Mouse (Mus musculus): ENCODE results near the gene Rbm38. TPM values are rescaled to one million over a fixed set of nuclear protein-coding genes. Genes with fewer than 3 reads are reported as not detected.

Rbm38 gene
- total and polyA plus RNA-seq, 3 experiments, result 14.4 to 85.4 (median 19.4) TPM

DNA sequence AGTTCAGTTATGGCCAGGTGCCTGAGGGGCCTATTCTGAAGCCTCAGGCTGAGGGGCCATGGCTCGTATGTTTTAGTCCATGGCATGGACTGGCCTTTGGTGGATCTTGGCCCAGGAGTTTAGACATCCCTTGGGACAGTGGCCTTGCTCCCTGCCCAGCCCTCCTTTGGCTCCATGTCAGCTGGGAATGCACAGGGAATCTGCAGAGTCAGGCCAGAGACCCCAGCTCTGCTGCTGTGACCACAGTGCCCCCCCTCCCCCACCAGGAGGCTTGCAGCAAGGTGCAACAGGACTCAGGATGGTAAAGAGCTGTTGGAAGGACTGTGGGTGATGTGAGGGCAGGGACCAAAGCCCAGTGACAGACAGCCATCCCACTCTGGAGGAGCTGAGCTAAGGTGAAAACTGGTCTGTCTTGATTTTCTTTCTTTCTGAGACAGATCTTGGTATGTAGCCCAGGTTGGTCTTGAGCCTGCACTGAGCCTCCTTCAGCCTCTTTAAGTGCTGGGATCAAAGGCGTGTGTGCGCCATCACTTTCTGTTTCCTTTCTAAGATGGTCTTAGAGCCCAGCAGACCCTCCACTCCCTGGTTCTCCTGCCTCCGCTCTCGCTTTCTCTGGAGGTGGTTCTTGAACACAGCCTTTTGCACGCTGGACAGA is 7.0 kb downstream of the Rbm38 start:
- in situ Hi-C loops (cut with MboI; ENCODE audit: low pct_ligation_motif_present, low pct_unique_long_range_greater_than_20kb, low sequenced_read_pairs), result no loop called here
- Histone ChIP-seq H3K27me3 (replicated peaks) (no peaks in the 10 kb centered on the region), H3K9me3 (replicated peaks; ENCODE audit: low read length) (no peaks in the 10 kb centered on the region), H3K79me2 (replicated peaks; ENCODE audit: control insufficient read depth, extremely low read depth, insufficient read depth, poor library complexity, severe bottlenecking) (peaks cover 24% of the 10 kb centered on the region), H3K4me1 (ENCODE audit: control insufficient read depth in 1 of 2, insufficient read depth in 2 of 2) (peaks cover 48 to 70% of the 10 kb centered on the region in 2 experiments), H3K9ac (ENCODE audit: insufficient read depth, low read depth) (no peak overlapping the region), H3K4me2 (ENCODE audit: insufficient read depth, low read depth, poor library complexity, severe bottlenecking) (no peak overlapping the region), H3K27ac (ENCODE audit: insufficient read depth, low read depth) (peak overlapping the region; percentile 35; the same call in 1 of the 2 replicates), H3K36me3 (replicated peaks in 1 of 2; ENCODE audit: control insufficient read depth in 1 of 2, insufficient read depth in 1 of 2, low read length in 1 of 2) (peaks cover 60 to 92% of the 10 kb centered on the region in 2 experiments), H3K4me3 (replicated peaks in 1 of 3; ENCODE audit: low read depth in 2 of 3, low read length in 2 of 3, poor library complexity in 1 of 3) (peak overlapping the region in 1 of 3 experiments; percentile 9)
- TF ChIP-seq MEF2A (IDR thresholded peaks at IDR 0.05; ENCODE audit: borderline replicate concordance, low read depth, low read length) (no peak), CTCF (conservative IDR thresholded peaks at IDR 0.05 in 1 of 2, IDR thresholded peaks at IDR 0.05 in 1 of 2; ENCODE audit: low read depth in 2 of 2, low read length in 2 of 2) (no peak), JUN (IDR thresholded peaks at IDR 0.05; ENCODE audit: insufficient read depth, low read depth, low read length) (no peak), TCF12 (IDR thresholded peaks at IDR 0.05; ENCODE audit: low read depth, low read length) (no peak), UBTF (IDR thresholded peaks at IDR 0.05; ENCODE audit: low read depth, low read length) (no peak), NELFE (IDR thresholded peaks at IDR 0.05; ENCODE audit: low read depth, low read length) (no peak), CHD2 (IDR thresholded peaks at IDR 0.05; ENCODE audit: low read length) (no peak), RAD21 (IDR thresholded peaks at IDR 0.05; ENCODE audit: low read depth, low read length) (no peak), GABPA (IDR thresholded peaks at IDR 0.05; ENCODE audit: insufficient replicate concordance, low read depth, low read length) (no peak), PAX5 (IDR thresholded peaks at IDR 0.05; ENCODE audit: low read length) (no peak), CHD1 (IDR thresholded peaks at IDR 0.05; ENCODE audit: low read depth, low read length) (no peak), KAT2A (IDR thresholded peaks at IDR 0.05; ENCODE audit: insufficient replicate concordance, low read length) (no peak), ELF1 (IDR thresholded peaks at IDR 0.05; ENCODE audit: low read depth, low read length) (no peak), MAFK (IDR thresholded peaks at IDR 0.05; ENCODE audit: insufficient replicate concordance, low read length) (no peak), USF2 (conservative IDR thresholded peaks at IDR 0.05; ENCODE audit: low read depth, low read length) (no peak)
- dilution Hi-C loops (cut with MboI; ENCODE audit: extremely low pct_ligation_motif_present, extremely low pct_unique_long_range_greater_than_20kb, low sequenced_read_pairs), result no loop called here
- no peak for DNase-seq (ENCODE audit: extremely low read depth)

DNA sequence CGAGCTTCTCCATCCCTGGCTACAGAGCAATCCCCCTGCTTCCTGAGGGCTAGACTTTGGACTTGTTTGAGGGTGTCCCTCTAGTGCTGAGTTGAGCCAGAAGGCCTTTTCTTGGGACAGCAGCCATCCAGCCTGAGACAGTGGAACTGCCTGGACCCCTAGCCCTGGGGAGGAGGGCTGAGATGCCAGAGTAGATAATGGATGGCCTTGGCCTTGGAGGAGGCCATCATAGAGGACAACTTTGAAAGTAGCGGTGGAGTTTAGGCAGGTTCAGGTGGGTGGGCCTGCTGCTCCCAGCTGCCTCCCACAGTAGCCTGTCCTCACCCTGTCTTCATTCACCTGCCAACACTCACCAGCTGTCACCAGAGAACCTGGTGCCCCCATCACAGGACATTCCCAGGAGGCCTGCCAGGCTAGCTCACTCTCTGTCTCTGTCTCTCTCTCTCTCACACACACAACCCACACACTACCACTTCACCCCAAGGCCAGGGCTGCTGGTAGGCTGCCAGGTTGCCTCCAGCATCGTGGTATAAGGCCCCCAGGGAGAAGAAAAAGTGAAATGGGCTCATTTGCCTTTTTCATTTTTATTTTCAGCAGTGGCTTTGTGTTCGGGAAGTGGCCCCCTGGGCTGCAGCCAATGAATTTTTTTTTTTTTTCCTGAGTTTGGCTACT is 7.7 kb downstream of the Rbm38 start:
- Histone ChIP-seq H3K9ac (ENCODE audit: insufficient read depth, low read depth) (no peak overlapping the region), H3K36me3 (replicated peaks in 1 of 2; ENCODE audit: control insufficient read depth in 1 of 2, insufficient read depth in 1 of 2, low read length in 1 of 2) (peaks cover 67 to 99% of the 10 kb centered on the region in 2 experiments), H3K4me2 (ENCODE audit: insufficient read depth, low read depth, poor library complexity, severe bottlenecking) (peak overlapping the region; percentile 10; the same call in 1 of the 2 replicates), H3K27me3 (replicated peaks) (no peaks in the 10 kb centered on the region), H3K4me3 (replicated peaks in 1 of 3; ENCODE audit: low read depth in 2 of 3, low read length in 2 of 3, poor library complexity in 1 of 3) (peak overlapping the region in 1 of 3 experiments; percentile 5), H3K79me2 (replicated peaks; ENCODE audit: control insufficient read depth, extremely low read depth, insufficient read depth, poor library complexity, severe bottlenecking) (peaks cover 17% of the 10 kb centered on the region), H3K4me1 (ENCODE audit: control insufficient read depth in 1 of 2, insufficient read depth in 2 of 2) (peaks cover 48 to 77% of the 10 kb centered on the region in 2 experiments), H3K27ac (ENCODE audit: insufficient read depth, low read depth) (peak overlapping the region; percentile 35; the same call in 1 of the 2 replicates), H3K9me3 (replicated peaks; ENCODE audit: low read length) (no peaks in the 10 kb centered on the region)
- DNase-seq (ENCODE audit: extremely low read depth), result peak; percentile 74
- dilution Hi-C loops (cut with MboI; ENCODE audit: extremely low pct_ligation_motif_present, extremely low pct_unique_long_range_greater_than_20kb, low sequenced_read_pairs) (no loop called here), in situ Hi-C loops (cut with MboI; ENCODE audit: low pct_ligation_motif_present, low pct_unique_long_range_greater_than_20kb, low sequenced_read_pairs) (no loop called here)
- TF ChIP-seq MXI1 (IDR thresholded peaks at IDR 0.05; ENCODE audit: low read depth, low read length) (peak; percentile 53; the same call in 1 of the 2 replicates), E2F4 (IDR thresholded peaks at IDR 0.05; ENCODE audit: insufficient replicate concordance, low read depth, low read length) (no peak), POLR2A (IDR thresholded peaks at IDR 0.05; ENCODE audit: low read depth, low read length) (no peak), ELF1 (IDR thresholded peaks at IDR 0.05; ENCODE audit: low read depth, low read length) (peak; percentile 41; the same call in 1 of the 2 replicates), JUND (conservative IDR thresholded peaks at IDR 0.05; ENCODE audit: low read depth, low read length) (no peak), ETS1 (conservative IDR thresholded peaks at IDR 0.05; ENCODE audit: low read depth, low read length) (peak; percentile 66), USF1 (IDR thresholded peaks at IDR 0.05; ENCODE audit: low read depth, low read length) (no peak), IRF4 (IDR thresholded peaks at IDR 0.05; ENCODE audit: low read depth, low read length) (peak; percentile 48; the same call in 1 of the 2 replicates), NRF1 (IDR thresholded peaks at IDR 0.05; ENCODE audit: low read depth, low read length) (no peak), BHLHE40 (IDR thresholded peaks at IDR 0.05; ENCODE audit: low read depth, low read length) (peak; percentile 66; the same call in 1 of the 2 replicates), ZC3H11A (IDR thresholded peaks at IDR 0.05; ENCODE audit: low read depth, low read length) (no peak), RCOR1 (conservative IDR thresholded peaks at IDR 0.05; ENCODE audit: low read depth, low read length) (peak; percentile 62; the same call in 1 of the 2 replicates), SMC3 (IDR thresholded peaks at IDR 0.05; ENCODE audit: low read depth, low read length) (no peak), TCF12 (IDR thresholded peaks at IDR 0.05; ENCODE audit: low read depth, low read length) (peak; percentile 74), ZNF384 (IDR thresholded peaks at IDR 0.05; ENCODE audit: low read depth, low read length) (peak; percentile 95), CTCF (conservative IDR thresholded peaks at IDR 0.05 in 1 of 2, IDR thresholded peaks at IDR 0.05 in 1 of 2; ENCODE audit: low read depth in 2 of 2, low read length in 2 of 2) (no peak), GABPA (IDR thresholded peaks at IDR 0.05; ENCODE audit: insufficient replicate concordance, low read depth, low read length) (no peak), EP300 (IDR thresholded peaks at IDR 0.05; ENCODE audit: low read length) (peak; percentile 61), TBP (conservative IDR thresholded peaks at IDR 0.05; ENCODE audit: low read depth, low read length) (no peak)
